Mouse (Mus musculus) small intestine, adult 2 months (tissue): ENCODE results near the gene Ran.

ENCODE experiments used
- CTCF ChIP-seq: fragments of 200-500 bp; IDR thresholded peaks from 2 replicates; pipeline ENCODE4 v1.5.1; 2012; ENCODE audit warnings: low read depth, mild to moderate bottlenecking, control low read depth, inconsistent platforms, low read length, moderate library complexity, mixed read lengths; ENCODE audit not compliant: insufficient replicate concordance, insufficient read length; ENCODE audit errors: extremely low read depth
- POLR2A ChIP-seq: fragments of 200-500 bp; IDR thresholded peaks from 2 replicates; pipeline ENCODE4 v1.6.1; 2012; ENCODE audit warnings: low read depth, mild to moderate bottlenecking, control low read depth, inconsistent platforms, low read length, moderate library complexity

DNA sequence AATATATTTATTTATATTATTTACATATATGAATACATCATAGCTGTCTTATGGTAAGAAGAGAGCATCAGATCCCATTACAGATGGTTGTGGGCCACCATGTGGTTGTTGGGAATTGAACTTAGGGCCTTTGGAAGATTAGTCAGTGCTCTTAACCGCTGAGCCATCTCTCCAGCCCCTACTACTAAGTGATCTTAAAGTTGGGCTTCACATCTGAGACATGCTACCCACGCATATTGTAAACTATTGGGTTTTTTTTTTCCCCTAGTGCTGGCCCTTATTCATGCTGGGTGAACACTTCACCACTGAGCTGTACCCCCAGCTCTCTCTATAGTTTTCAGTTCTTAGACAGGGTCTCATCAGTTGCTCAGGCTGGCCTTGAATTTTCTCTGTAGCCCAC lies 8.9 kb upstream of the Ran start:
- TF ChIP-seq POLR2A (no peak), CTCF (no peak)
